Mouse (Mus musculus): ENCODE data around the gene Fads2.

Fads2 gene

DNA sequence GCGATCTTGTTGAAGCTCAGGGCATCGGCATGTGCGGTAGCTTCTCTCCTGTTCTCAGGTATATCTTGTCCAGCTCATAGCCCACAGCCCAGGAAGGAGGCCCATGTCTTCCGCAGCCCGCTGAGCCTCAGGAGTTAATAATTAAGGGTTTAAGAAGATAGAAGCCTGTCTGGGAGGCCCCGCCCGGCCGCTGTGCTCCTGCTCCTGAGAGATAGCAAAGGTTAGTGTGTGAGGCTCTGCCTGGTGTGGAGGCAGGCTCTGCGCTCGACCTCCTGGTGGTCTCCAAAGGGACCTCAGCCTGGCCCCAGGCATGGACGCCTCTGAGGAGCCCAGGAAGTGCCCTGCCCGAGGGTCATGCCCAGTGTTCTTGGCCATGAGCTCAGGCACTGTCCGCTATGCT lies 86.7 kb downstream of the Fads2 start:
- DNase-seq (ENCODE audit: low spot score), result no peak

DNA sequence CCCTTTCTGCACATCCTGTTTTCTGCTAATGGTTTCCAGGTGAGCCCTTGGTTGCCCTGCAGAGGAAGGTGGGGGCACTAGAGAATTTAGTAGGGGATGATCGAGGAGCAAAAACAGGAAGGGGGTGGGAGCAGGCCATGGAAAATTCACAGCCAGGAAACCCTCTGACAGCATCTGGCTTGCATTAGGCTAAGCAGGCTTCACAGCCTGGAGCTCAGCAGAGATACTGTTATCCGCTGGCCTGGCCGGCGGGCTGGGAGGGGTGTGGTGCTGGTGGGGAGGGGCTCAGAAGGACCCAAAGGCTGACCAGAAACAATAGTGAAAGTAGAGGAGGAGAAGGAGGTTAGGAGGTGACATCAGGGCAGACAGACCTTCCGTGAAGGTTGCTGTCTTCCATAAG lies 87.6 kb downstream of the Fads2 start:
- no peak for DNase-seq (ENCODE audit: low spot score)

DNA sequence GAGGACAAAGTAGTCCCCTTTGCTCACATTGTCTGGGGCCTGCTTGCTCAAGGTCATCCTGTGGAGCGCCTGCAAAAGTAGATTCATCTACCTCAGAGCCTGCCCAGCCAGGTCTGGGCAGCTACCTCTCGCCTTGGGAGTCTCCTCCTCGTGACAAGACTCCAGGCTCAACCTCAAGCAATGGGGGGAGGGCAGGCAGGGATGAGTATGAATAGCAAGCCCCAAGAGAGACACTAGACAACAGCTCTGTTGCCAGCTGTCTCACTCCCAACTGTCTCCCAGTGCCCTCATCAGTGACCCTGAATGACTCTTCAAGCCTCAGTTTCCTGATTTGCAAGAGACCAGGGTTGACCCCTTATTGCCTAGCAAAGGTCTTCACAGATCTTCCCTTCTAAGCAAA lies 88.2 kb downstream of the Fads2 start:
- DNase-seq (ENCODE audit: low spot score), result no peak

DNA sequence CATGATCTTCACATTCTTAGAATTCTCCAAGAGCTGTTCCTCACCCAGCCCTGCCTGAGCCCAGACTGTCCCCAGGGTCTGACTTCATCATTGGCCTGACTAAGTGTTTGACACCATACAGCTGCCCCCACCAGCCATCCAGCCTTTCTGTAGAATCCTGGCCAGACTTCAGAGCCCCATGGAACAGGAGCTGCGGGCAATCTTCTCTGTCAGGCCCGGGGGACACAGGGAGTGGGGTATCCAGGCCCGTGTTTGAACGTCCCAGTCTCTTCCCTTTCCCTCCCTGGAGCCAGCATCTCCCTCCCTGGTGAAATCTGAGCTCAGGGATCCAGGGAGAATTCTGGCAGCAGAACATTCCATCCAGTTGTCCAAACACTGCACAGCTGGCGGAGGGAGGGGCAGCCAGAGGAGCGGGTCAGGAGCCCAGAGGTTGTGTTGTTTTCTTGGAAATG lies 88.7 kb downstream of the Fads2 start:
- peak; percentile 39 for DNase-seq (ENCODE audit: low spot score)

Measured in urinary bladder, postnatal 25 days (tissue).